Comparison of ENCODE assay signal across 8 mouse cellular contexts in genomic region chr16:17804449-17804912, GRCm38 (mm10). TPM values are rescaled to one million over a fixed set of nuclear protein-coding genes. Genes with fewer than 3 reads are reported as not detected.
DNase-seq lines count a peak whose midpoint lies in the region; ATAC-seq and TF ChIP-seq lines count a peak whose summit lies in the region.

No protein-coding gene starts in this region.

- WGBS in kidney, adult 2 months = 13% methylated on average over 33 of the region's 33 CpGs
- WGBS in forebrain, embryonic 16.5 days = under 1% methylated on average over 33 of the region's 33 CpGs
- 3% methylated on average over 33 of the region's 33 CpGs for WGBS in liver, embryonic 12.5 days (ENCODE audit: insufficient replicate concordance)
- 23% methylated on average over 33 of the region's 33 CpGs for WGBS in stomach, embryonic 16.5 days

- peak overlapping the region; percentile 45; the same call in 1 of the 2 replicates for H3K9ac ChIP-seq in forebrain, embryonic 16.5 days (replicated peaks; ENCODE audit: low read depth, low read length)
- H3K9ac ChIP-seq in liver, embryonic 12.5 days = no peak overlapping the region
- H3K9ac ChIP-seq in stomach, embryonic 16.5 days (ENCODE audit: low read length) = peak overlapping the region; percentile 41; the same call in 1 of the 2 replicates

- H3K9me3 ChIP-seq in forebrain, embryonic 16.5 days (ENCODE audit: control insufficient read depth, low read length) = no peaks in the 10 kb centered on the region
- no peaks in the 10 kb centered on the region for H3K9me3 ChIP-seq in liver, embryonic 12.5 days (replicated peaks)
- H3K9me3 ChIP-seq in stomach, embryonic 16.5 days (replicated peaks; ENCODE audit: control insufficient read depth, low read length) = no peaks in the 10 kb centered on the region

- peak overlapping the region; percentile 60 for H3K4me2 ChIP-seq in forebrain, embryonic 16.5 days (ENCODE audit: low read length)
- peak overlapping the region; percentile 65 for H3K4me2 ChIP-seq in liver, embryonic 12.5 days
- H3K4me2 ChIP-seq in stomach, embryonic 16.5 days (ENCODE audit: low read depth, low read length) = peak overlapping the region; percentile 66

- peak overlapping the region; percentile 16; the same call in 1 of the 2 replicates for H3K4me3 ChIP-seq in kidney, adult 2 months (ENCODE audit: insufficient read depth, low read depth, low read length)
- peak overlapping the region; percentile 43 for H3K4me3 ChIP-seq in forebrain, embryonic 16.5 days (replicated peaks; ENCODE audit: low read length)
- H3K4me3 ChIP-seq in liver, embryonic 12.5 days = peak overlapping the region; percentile 42
- peak overlapping the region; percentile 37 for H3K4me3 ChIP-seq in stomach, embryonic 16.5 days (replicated peaks; ENCODE audit: low read length)

- ATAC-seq in forebrain, embryonic 16.5 days = no peak
- peak; percentile 49; the same call in 1 of the 2 replicates for ATAC-seq in liver, embryonic 12.5 days
- peak; percentile 26; the same call in 1 of the 2 replicates for ATAC-seq in stomach, embryonic 16.5 days (ENCODE audit: insufficient read depth, low FRiP score)

- no peak for TF ChIP-seq CTCF in kidney, adult 2 months (conservative IDR thresholded peaks at IDR 0.05; ENCODE audit: insufficient read depth, insufficient read length, low read depth, low read length)

- H3K4me1 ChIP-seq in kidney, adult 2 months (ENCODE audit: control insufficient read depth, insufficient read depth, low read length) = peaks cover 8% of the 10 kb centered on the region; the same call in 1 of the 2 replicates
- H3K4me1 ChIP-seq in forebrain, embryonic 16.5 days (replicated peaks; ENCODE audit: control insufficient read depth, insufficient read depth, low read length) = peaks cover 48% of the 10 kb centered on the region
- peaks cover 42% of the 10 kb centered on the region for H3K4me1 ChIP-seq in liver, embryonic 12.5 days
- peaks cover 72% of the 10 kb centered on the region for H3K4me1 ChIP-seq in stomach, embryonic 16.5 days (ENCODE audit: control insufficient read depth, insufficient read depth, low read length)

- no peaks in the 10 kb centered on the region for H3K36me3 ChIP-seq in kidney, adult 2 months (ENCODE audit: control insufficient read depth, insufficient read depth, low read length)
- H3K36me3 ChIP-seq in forebrain, embryonic 16.5 days (ENCODE audit: control insufficient read depth, insufficient read depth) = no peaks in the 10 kb centered on the region
- H3K36me3 ChIP-seq in liver, embryonic 12.5 days = no peaks in the 10 kb centered on the region
- 0 out of 2 replicates have a peak, but pooled peaks cover 4% of the 10 kb centered on the region for H3K36me3 ChIP-seq in stomach, embryonic 16.5 days (ENCODE audit: control insufficient read depth, insufficient read depth, low read length)

- peak; percentile 45 for DNase-seq in kidney, adult 2 months
- DNase-seq in kidney, adult 11 months = no peak
- DNase-seq in adrenal gland, postnatal 10 days = peak; percentile 54
- DNase-seq in layer of hippocampus, postnatal 10 days (ENCODE audit: low spot score in 2 of 2) = no peak
- DNase-seq in T-cell, adult 2 months (ENCODE audit: low spot score) = no peak

- 0 out of 2 replicates have a peak, but pooled peaks cover 3% of the 10 kb centered on the region for H3K27me3 ChIP-seq in kidney, adult 2 months (replicated peaks; ENCODE audit: control insufficient read depth, insufficient read depth, low read length)
- peaks cover 64% of the 10 kb centered on the region for H3K27me3 ChIP-seq in forebrain, embryonic 16.5 days (replicated peaks; ENCODE audit: control insufficient read depth, insufficient read depth, low read length)
- peaks cover 99% of the 10 kb centered on the region for H3K27me3 ChIP-seq in liver, embryonic 12.5 days (replicated peaks)
- peaks cover 39% of the 10 kb centered on the region for H3K27me3 ChIP-seq in stomach, embryonic 16.5 days (ENCODE audit: control insufficient read depth, insufficient read depth, low read length)

- no peak overlapping the region for H3K27ac ChIP-seq in kidney, adult 2 months (ENCODE audit: insufficient read depth, low read depth, low read length)
- H3K27ac ChIP-seq in forebrain, embryonic 16.5 days (ENCODE audit: low read length) = no peak overlapping the region
- H3K27ac ChIP-seq in liver, embryonic 12.5 days = no peak overlapping the region
- no peak overlapping the region for H3K27ac ChIP-seq in stomach, embryonic 16.5 days (ENCODE audit: low read length)

- TF ChIP-seq POLR2A in kidney, adult 2 months (IDR thresholded peaks at IDR 0.05; ENCODE audit: low read depth, low read length) = no peak

RNA-seq across cellular contexts. Expression of gene Scarf2, which starts 7.4 kb away (rescaled TPM):
- 26.8 and 38.2 TPM in 2 replicates for polyA plus RNA-seq in kidney, adult 2 months (2012; rRNA removed)
- 10 to 100 TPM; 15.0 to 16.7 TPM for total RNA-seq in adrenal gland, postnatal 10 days (2021)
- 0.99 and 1.4 TPM in 2 replicates for polyA plus RNA-seq in forebrain, embryonic 16.5 days (2015; fragmentation: Nextera tagmentation; extraction: Ambion mirVana)
- 4.9 and 5.2 TPM in 2 replicates for polyA plus RNA-seq in liver, embryonic 12.5 days (2016; fragmentation: Nextera tagmentation; extraction: Ambion mirVana)
- polyA plus RNA-seq in stomach, embryonic 16.5 days (2015; fragmentation: Nextera tagmentation; extraction: Ambion mirVana) = 4.8 and 7.3 TPM in 2 replicates
- total RNA-seq in layer of hippocampus, postnatal 10 days (2021) = 1 to 10 TPM; 4.7 to 5.0 TPM

RNA-seq across cellular contexts. Expression of gene B830017H08Rik, which starts 28.4 kb away (rescaled TPM):
- polyA plus RNA-seq in kidney, adult 2 months (2012; rRNA removed) = 6.2 and 7.9 TPM in 2 replicates
- total RNA-seq in adrenal gland, postnatal 10 days (2021) = not detected
- polyA plus RNA-seq in forebrain, embryonic 16.5 days (2015; fragmentation: Nextera tagmentation; extraction: Ambion mirVana) = 0.86 and 1.5 TPM in 2 replicates
- polyA plus RNA-seq in liver, embryonic 12.5 days (2016; fragmentation: Nextera tagmentation; extraction: Ambion mirVana) = not detected in 2 replicates
- not detected in 2 replicates for polyA plus RNA-seq in stomach, embryonic 16.5 days (2015; fragmentation: Nextera tagmentation; extraction: Ambion mirVana)
- 1 to 10 TPM; 4.5 to 5.8 TPM for total RNA-seq in layer of hippocampus, postnatal 10 days (2021)

RNA-seq across cellular contexts. Expression of gene Car15, which starts 33.7 kb away (rescaled TPM):
- 372 and 440 TPM in 2 replicates for polyA plus RNA-seq in kidney, adult 2 months (2012; rRNA removed)
- total RNA-seq in adrenal gland, postnatal 10 days (2021) = 1 to 10 TPM; 1.3 to 1.9 TPM
- polyA plus RNA-seq in forebrain, embryonic 16.5 days (2015; fragmentation: Nextera tagmentation; extraction: Ambion mirVana) = 4.7 and 5.5 TPM in 2 replicates
- 0.58 and 0.61 TPM in 2 replicates for polyA plus RNA-seq in liver, embryonic 12.5 days (2016; fragmentation: Nextera tagmentation; extraction: Ambion mirVana)
- polyA plus RNA-seq in stomach, embryonic 16.5 days (2015; fragmentation: Nextera tagmentation; extraction: Ambion mirVana) = 2.4 and 3.7 TPM in 2 replicates
- 1 to 10 TPM; 7.5 to 9.2 TPM for total RNA-seq in layer of hippocampus, postnatal 10 days (2021)

RNA-seq across cellular contexts. Expression of gene Klhl22, which starts 45.1 kb away (rescaled TPM):
- polyA plus RNA-seq in kidney, adult 2 months (2012; rRNA removed) = 50.9 and 69.4 TPM in 2 replicates
- total RNA-seq in adrenal gland, postnatal 10 days (2021) = 10 to 100 TPM; 30.6 to 47.9 TPM
- 76.1 and 89.5 TPM in 2 replicates for polyA plus RNA-seq in forebrain, embryonic 16.5 days (2015; fragmentation: Nextera tagmentation; extraction: Ambion mirVana)
- polyA plus RNA-seq in liver, embryonic 12.5 days (2016; fragmentation: Nextera tagmentation; extraction: Ambion mirVana) = 23.5 and 24.0 TPM in 2 replicates
- 56.7 and 57.7 TPM in 2 replicates for polyA plus RNA-seq in stomach, embryonic 16.5 days (2015; fragmentation: Nextera tagmentation; extraction: Ambion mirVana)
- total RNA-seq in layer of hippocampus, postnatal 10 days (2021) = 100 to 1,000 TPM; 108 TPM

Comparison
In these comparisons a context has a peak if more than half of its experiments do, and no peak if none do; other contexts are left out.
1. DNase-seq: peak in kidney, adult 2 months (single experiment) and adrenal gland, postnatal 10 days (single experiment); none in kidney, adult 11 months (single experiment), layer of hippocampus, postnatal 10 days (0 of 2) and T-cell, adult 2 months (single experiment).
2. RNA of gene Car15, which starts 33.7 kb away (polyA plus RNA-seq): 372 to 440 TPM in kidney, adult 2 months; 4.7 to 5.5 TPM in forebrain, embryonic 16.5 days, 2.4 to 3.7 TPM in stomach, embryonic 16.5 days and 0.58 to 0.61 TPM in liver, embryonic 12.5 days; every median in the first group is over 10 times any median in the second.
3. Peak in every context shown above with its lines, with median percentiles within 50 percentile points of each other: H3K4me3 ChIP-seq and H3K4me2 ChIP-seq.